Mouse (Mus musculus): ENCODE measurements around the gene Slit3. TPM values are rescaled to one million over a fixed set of nuclear protein-coding genes. Genes with fewer than 3 reads are reported as not detected.

The Slit3 gene
- polyA plus RNA-seq, 1 experiment from 2014 or later: 20.9 TPM

- no peak for ATAC-seq (ENCODE audit: low FRiP score, low read depth)
- WGBS: 61% methylated on average over 8 of the region's 8 CpGs
- peaks cover 51% of the 10 kb centered on the region for H3K4me1 ChIP-seq
Measured at GRCm38 (mm10) chr11:35395376-35395775, 274.4 kb downstream of the Slit3 start.

DNA sequence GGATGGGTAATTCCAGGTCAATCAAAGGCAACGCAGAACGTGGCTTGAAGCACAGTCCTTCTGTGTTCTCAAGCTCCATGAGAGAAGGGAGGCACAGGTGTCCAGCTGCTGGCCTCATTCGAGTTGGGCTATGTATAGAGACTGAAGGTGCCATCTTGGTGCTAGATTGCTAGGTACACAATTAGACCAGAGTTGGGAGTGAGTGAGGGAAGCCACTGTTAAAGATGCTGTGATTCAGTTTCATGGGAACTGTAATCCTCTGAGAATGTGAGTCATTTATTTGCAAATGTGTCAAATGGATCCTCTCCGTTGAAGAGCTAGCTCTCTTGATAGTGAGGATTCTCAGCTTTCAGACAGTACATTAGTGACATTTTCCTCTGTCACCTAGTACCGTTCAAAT is 277.3 kb downstream of the Slit3 start:
- no peak overlapping the region for H3K4me3 ChIP-seq
- 83% methylated on average over 5 of the region's 5 CpGs for WGBS
- H3K9ac ChIP-seq: no peak overlapping the region
- ATAC-seq (ENCODE audit: low FRiP score, low read depth): no peak
- no peaks in the 10 kb centered on the region for H3K9me3 ChIP-seq
- H3K36me3 ChIP-seq: no peaks in the 10 kb centered on the region
- no peak overlapping the region for H3K27ac ChIP-seq
- H3K4me2 ChIP-seq (replicated peaks): no peak overlapping the region
- peaks cover 27% of the 10 kb centered on the region for H3K4me1 ChIP-seq
- H3K27me3 ChIP-seq: no peaks in the 10 kb centered on the region

More at GRCm38 (mm10) chr11:35395376-35395775, 274.4 kb downstream of the Slit3 start:
- no peak overlapping the region for H3K4me2 ChIP-seq (replicated peaks)
- H3K36me3 ChIP-seq: no peaks in the 10 kb centered on the region
- H3K4me3 ChIP-seq: no peak overlapping the region
- H3K27ac ChIP-seq: no peak overlapping the region
- no peaks in the 10 kb centered on the region for H3K9me3 ChIP-seq
- no peaks in the 10 kb centered on the region for H3K27me3 ChIP-seq
- no peak overlapping the region for H3K9ac ChIP-seq

DNA sequence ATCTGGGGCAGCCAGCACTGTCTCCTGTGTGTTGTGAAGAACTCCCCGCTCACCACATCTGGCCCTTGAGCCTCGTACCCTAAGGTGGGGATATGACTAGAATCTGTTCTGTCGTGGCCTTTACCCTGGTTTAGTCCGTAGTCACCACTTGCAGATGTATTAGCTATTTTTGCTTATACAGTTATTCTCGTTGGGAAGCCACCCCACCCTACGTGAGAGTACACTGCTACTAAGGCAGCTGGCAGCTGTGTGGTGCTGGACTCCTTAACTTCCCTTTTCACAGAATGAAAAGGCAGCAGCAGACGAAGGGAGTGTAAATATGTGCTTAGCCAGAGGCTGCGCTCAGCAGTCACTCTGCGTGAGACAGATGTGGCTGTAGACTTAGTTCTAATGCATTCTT is 282.5 kb downstream of the Slit3 start:
- Histone ChIP-seq H3K4me1 (peaks cover 38% of the 10 kb centered on the region), H3K4me2 (replicated peaks) (no peak overlapping the region), H3K9ac (no peak overlapping the region), H3K27ac (no peak overlapping the region), H3K27me3 (no peaks in the 10 kb centered on the region), H3K4me3 (no peak overlapping the region), H3K36me3 (no peaks in the 10 kb centered on the region), H3K9me3 (no peaks in the 10 kb centered on the region)
- no peak for ATAC-seq (ENCODE audit: low FRiP score, low read depth)
- 83% methylated on average over 9 of the region's 9 CpGs for WGBS

GRCm38 (mm10) chr11:35406045-35406444 is 285.0 kb downstream of the Slit3 start:
- H3K27ac ChIP-seq: peak overlapping the region; percentile 55
- peaks cover 42% of the 10 kb centered on the region for H3K4me1 ChIP-seq
- ATAC-seq (ENCODE audit: low FRiP score, low read depth): no peak
- H3K27me3 ChIP-seq: no peaks in the 10 kb centered on the region
- no peak overlapping the region for H3K4me3 ChIP-seq
- H3K4me2 ChIP-seq (replicated peaks): 0 out of 2 replicates have a peak overlapping the region, but pooled peaks have one; percentile 3
- H3K9me3 ChIP-seq: no peaks in the 10 kb centered on the region
- no peak overlapping the region for H3K9ac ChIP-seq
- no peaks in the 10 kb centered on the region for H3K36me3 ChIP-seq
- WGBS: 31% methylated on average over 3 of the region's 3 CpGs

GRCm38 (mm10) chr11:35406522-35406921 is 285.5 kb downstream of the Slit3 start:
- H3K4me2 ChIP-seq (replicated peaks): no peak overlapping the region
- H3K27ac ChIP-seq: peak overlapping the region; percentile 73
- WGBS: 65% methylated on average over 6 of the region's 6 CpGs
- H3K9ac ChIP-seq: no peak overlapping the region; the same call in 1 of the 2 replicates
- H3K36me3 ChIP-seq: no peaks in the 10 kb centered on the region
- no peaks in the 10 kb centered on the region for H3K27me3 ChIP-seq
- ATAC-seq (ENCODE audit: low FRiP score, low read depth): no peak
- no peak overlapping the region for H3K4me3 ChIP-seq
- H3K9me3 ChIP-seq: no peaks in the 10 kb centered on the region
- peaks cover 42% of the 10 kb centered on the region for H3K4me1 ChIP-seq

DNA sequence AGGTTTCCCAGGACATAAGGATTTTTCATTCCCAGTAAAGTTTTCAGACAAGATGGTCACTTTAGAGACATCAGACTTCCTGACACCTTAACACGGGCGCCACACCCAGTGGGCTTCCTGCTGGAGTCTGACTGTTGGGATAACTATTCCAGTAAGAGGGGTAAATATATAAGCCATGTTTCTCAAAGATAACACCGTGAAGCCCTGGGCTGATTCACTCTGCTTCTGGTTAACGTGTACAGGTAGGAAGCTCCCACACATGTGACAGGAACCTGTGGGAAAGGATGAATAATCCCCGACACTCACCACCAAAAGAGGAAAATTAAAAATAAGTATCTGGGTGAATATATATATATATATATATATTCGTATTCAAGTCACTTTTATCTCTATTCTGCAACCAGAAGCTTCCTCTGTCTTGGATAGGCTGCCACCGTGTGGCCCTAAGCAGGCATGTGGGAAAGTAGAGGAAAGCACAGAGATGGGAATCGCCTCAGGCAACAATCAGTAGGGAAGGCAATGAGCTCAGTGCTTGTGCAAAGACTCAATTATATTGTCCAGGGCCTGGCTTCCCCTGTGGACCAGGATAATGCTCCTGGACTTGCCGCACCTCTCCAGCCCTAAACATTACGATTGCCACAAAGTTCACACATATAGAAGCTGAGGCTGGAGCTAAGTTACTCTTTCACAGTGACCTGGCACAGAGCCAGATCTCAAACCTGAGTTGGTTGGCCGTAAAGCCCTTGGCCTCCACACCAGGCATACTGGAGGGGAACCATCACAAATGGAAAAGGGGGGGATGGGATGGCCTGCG is 286.5 kb downstream of the Slit3 start:
- Histone ChIP-seq H3K27me3 (no peaks in the 10 kb centered on the region), H3K4me3 (no peak overlapping the region), H3K9ac (0 out of 2 replicates have a peak overlapping the region, but pooled peaks have one; percentile 31), H3K9me3 (no peaks in the 10 kb centered on the region), H3K4me1 (peaks cover 37% of the 10 kb centered on the region), H3K36me3 (no peaks in the 10 kb centered on the region), H3K27ac (peak overlapping the region; percentile 73), H3K4me2 (replicated peaks) (peak overlapping the region; percentile 16; the same call in 1 of the 2 replicates)
- WGBS: 34% methylated on average over 12 of the region's 12 CpGs
- ATAC-seq (ENCODE audit: low FRiP score, low read depth): peak; percentile 79

- H3K27ac ChIP-seq: no peak overlapping the region
- H3K4me1 ChIP-seq: peaks cover 34% of the 10 kb centered on the region
- H3K36me3 ChIP-seq: no peaks in the 10 kb centered on the region
- ATAC-seq (ENCODE audit: low FRiP score, low read depth): no peak
- H3K9me3 ChIP-seq: no peaks in the 10 kb centered on the region
- no peak overlapping the region for H3K4me2 ChIP-seq (replicated peaks)
- H3K9ac ChIP-seq: no peak overlapping the region
- WGBS: 74% methylated on average over 3 of the region's 3 CpGs
- no peaks in the 10 kb centered on the region for H3K27me3 ChIP-seq
- no peak overlapping the region for H3K4me3 ChIP-seq
Measured at GRCm38 (mm10) chr11:35410431-35410830, 289.4 kb downstream of the Slit3 start.

GRCm38 (mm10) chr11:35415768-35416401 is 294.9 kb downstream of the Slit3 start:
- peaks cover 40% of the 10 kb centered on the region for H3K4me1 ChIP-seq
- ATAC-seq (ENCODE audit: low FRiP score, low read depth): 0 out of 2 replicates have a peak, but pooled peaks have one; percentile 9
- no peaks in the 10 kb centered on the region for H3K36me3 ChIP-seq
- no peaks in the 10 kb centered on the region for H3K9me3 ChIP-seq
- 40% methylated on average over 9 of the region's 9 CpGs for WGBS
- H3K27ac ChIP-seq: peak overlapping the region; percentile 73
- H3K4me3 ChIP-seq: no peak overlapping the region
- no peaks in the 10 kb centered on the region for H3K27me3 ChIP-seq
- 0 out of 2 replicates have a peak overlapping the region, but pooled peaks have one; percentile 8 for H3K9ac ChIP-seq
- no peak overlapping the region for H3K4me2 ChIP-seq (replicated peaks)

- peak overlapping the region; percentile 73 for H3K27ac ChIP-seq
- H3K27me3 ChIP-seq: no peaks in the 10 kb centered on the region
- H3K4me1 ChIP-seq: peaks cover 40% of the 10 kb centered on the region
- no peak overlapping the region for H3K4me3 ChIP-seq
- WGBS: 41% methylated on average over 14 of the region's 14 CpGs
- H3K9me3 ChIP-seq: no peaks in the 10 kb centered on the region
- no peaks in the 10 kb centered on the region for H3K36me3 ChIP-seq
- peak; percentile 43; the same call in 1 of the 2 replicates for ATAC-seq (ENCODE audit: low FRiP score, low read depth)
- 0 out of 2 replicates have a peak overlapping the region, but pooled peaks have one; percentile 8 for H3K9ac ChIP-seq
- no peak overlapping the region for H3K4me2 ChIP-seq (replicated peaks)
Measured at GRCm38 (mm10) chr11:35416402-35417093, 295.5 kb downstream of the Slit3 start.

GRCm38 (mm10) chr11:35417911-35418552 is 297.0 kb downstream of the Slit3 start:
- WGBS: 11% methylated on average over 13 of the region's 13 CpGs
- no peak overlapping the region for H3K4me3 ChIP-seq
- no peaks in the 10 kb centered on the region for H3K9me3 ChIP-seq
- H3K36me3 ChIP-seq: no peaks in the 10 kb centered on the region
- H3K9ac ChIP-seq: no peak overlapping the region
- no peak overlapping the region for H3K27ac ChIP-seq
- peak overlapping the region; percentile 32; the same call in 1 of the 2 replicates for H3K4me2 ChIP-seq (replicated peaks)
- peaks cover 43% of the 10 kb centered on the region for H3K4me1 ChIP-seq
- no peaks in the 10 kb centered on the region for H3K27me3 ChIP-seq
- no peak for ATAC-seq (ENCODE audit: low FRiP score, low read depth)

GRCm38 (mm10) chr11:35419013-35419412 is 298.0 kb downstream of the Slit3 start:
- no peak for ATAC-seq (ENCODE audit: low FRiP score, low read depth)
- Histone ChIP-seq H3K9me3 (no peaks in the 10 kb centered on the region), H3K4me2 (replicated peaks) (no peak overlapping the region), H3K27me3 (no peaks in the 10 kb centered on the region), H3K27ac (no peak overlapping the region), H3K4me3 (no peak overlapping the region), H3K36me3 (no peaks in the 10 kb centered on the region), H3K4me1 (peaks cover 43% of the 10 kb centered on the region), H3K9ac (no peak overlapping the region)
- 85% methylated on average over 5 of the region's 5 CpGs for WGBS

Data from limb, embryonic 13.5 days (tissue).